Mouse (Mus musculus): ENCODE results near the gene Tyw3. TPM values are rescaled to one million over a fixed set of nuclear protein-coding genes. Genes with fewer than 3 reads are reported as not detected.

The Tyw3 gene
- total RNA-seq, 1 experiment, result 20.7 TPM

GRCm38 (mm10) chr3:154602141-154602540, 5.2 kb upstream of the Tyw3 start:
- Histone ChIP-seq H3K27ac (ENCODE audit: insufficient read depth, low read depth, low read length, poor library complexity, severe bottlenecking) (no peak overlapping the region), H3K4me1 (ENCODE audit: control insufficient read depth in 2 of 2, insufficient read depth in 2 of 2, low read length in 2 of 2, poor library complexity in 1 of 2) (no peaks in the 10 kb centered on the region), H3K36me3 (ENCODE audit: control insufficient read depth, insufficient read depth, low read length, poor library complexity, severe bottlenecking) (peaks cover 2% of the 10 kb centered on the region; the same call in 1 of the 2 replicates), H3K9ac (ENCODE audit: insufficient read depth, low read depth, low read length, poor library complexity, severe bottlenecking) (no peak overlapping the region), H3K4me3 (ENCODE audit: insufficient read depth in 1 of 2, low read depth in 1 of 2, low read length in 2 of 2, poor library complexity in 1 of 2, severe bottlenecking in 1 of 2) (no peak overlapping the region), H3K9me3 (ENCODE audit: control insufficient read depth, insufficient read depth, low read depth, low read length) (no peaks in the 10 kb centered on the region)
- no peak for TF ChIP-seq MAFK (IDR thresholded peaks at IDR 0.05; ENCODE audit: insufficient read depth, low read depth, low read length)
- TF ChIP-seq ZC3H11A (IDR thresholded peaks at IDR 0.05; ENCODE audit: borderline replicate concordance, low read depth, low read length), result no peak
- TF ChIP-seq CHD2 (IDR thresholded peaks at IDR 0.05; ENCODE audit: low read depth, low read length), result no peak
- no peak for TF ChIP-seq HCFC1 (IDR thresholded peaks at IDR 0.05; ENCODE audit: borderline replicate concordance, insufficient read depth, low read length)
- no peak for TF ChIP-seq ZNF384 (IDR thresholded peaks at IDR 0.05; ENCODE audit: low read depth, low read length)
- no peak for DNase-seq (ENCODE audit: low read depth, low spot score)
- in situ Hi-C loops (cut with MboI; ENCODE audit: low sequenced_read_pairs in 2 of 2, unreplicated experiment in 2 of 2), result no loop called here

DNA sequence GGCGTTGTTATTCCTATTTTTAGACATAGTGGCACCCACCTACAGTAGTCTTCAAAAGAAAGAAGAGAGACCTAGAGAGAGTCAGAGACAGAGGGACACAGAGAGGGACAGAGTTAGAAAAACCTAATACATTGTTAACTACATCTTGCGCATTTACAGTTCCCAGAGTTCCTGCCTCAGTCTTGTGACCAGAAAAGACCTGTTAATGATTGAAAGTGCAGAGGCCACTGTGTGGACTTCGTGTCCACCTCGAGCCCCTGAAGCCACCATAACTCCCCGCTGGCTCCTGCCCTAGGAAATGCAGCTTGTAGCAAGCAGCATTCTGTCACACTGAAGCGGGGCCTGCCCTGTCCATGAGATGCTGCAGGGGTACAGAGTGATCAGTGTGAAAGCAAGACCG, 657 bp upstream of the Tyw3 start:
- TF ChIP-seq ZC3H11A (IDR thresholded peaks at IDR 0.05; ENCODE audit: borderline replicate concordance, low read depth, low read length), result no peak
- H3K9ac ChIP-seq (ENCODE audit: insufficient read depth, low read depth, low read length, poor library complexity, severe bottlenecking), result peak overlapping the region; percentile 97; the same call in 1 of the 2 replicates
- in situ Hi-C loops (cut with MboI; ENCODE audit: low sequenced_read_pairs in 2 of 2, unreplicated experiment in 2 of 2), result no loop called here
- H3K4me3 ChIP-seq (ENCODE audit: insufficient read depth in 1 of 2, low read depth in 1 of 2, low read length in 2 of 2, poor library complexity in 1 of 2, severe bottlenecking in 1 of 2), result peak overlapping the region; percentile 94 to 99
- no peak overlapping the region for H3K27ac ChIP-seq (ENCODE audit: insufficient read depth, low read depth, low read length, poor library complexity, severe bottlenecking)
- no peak for DNase-seq (ENCODE audit: low read depth, low spot score)
- H3K9me3 ChIP-seq (ENCODE audit: control insufficient read depth, insufficient read depth, low read depth, low read length), result no peaks in the 10 kb centered on the region
- peaks cover 11% of the 10 kb centered on the region for H3K36me3 ChIP-seq (ENCODE audit: control insufficient read depth, insufficient read depth, low read length, poor library complexity, severe bottlenecking)
- H3K4me1 ChIP-seq (ENCODE audit: control insufficient read depth in 2 of 2, insufficient read depth in 2 of 2, low read length in 2 of 2, poor library complexity in 1 of 2), result no peaks in the 10 kb centered on the region

- Histone ChIP-seq H3K27ac (ENCODE audit: insufficient read depth, low read depth, low read length, poor library complexity, severe bottlenecking) (peak within 1 kb of the TSS; percentile 88), H3K4me3 (ENCODE audit: insufficient read depth in 1 of 2, low read depth in 1 of 2, low read length in 2 of 2, poor library complexity in 1 of 2, severe bottlenecking in 1 of 2) (peak within 1 kb of the TSS; percentile 94 to 99), H3K36me3 (ENCODE audit: control insufficient read depth, insufficient read depth, low read length, poor library complexity, severe bottlenecking) (peaks cover 16% of the 10 kb centered on the region), H3K9me3 (ENCODE audit: control insufficient read depth, insufficient read depth, low read depth, low read length) (no peaks in the 10 kb centered on the region), H3K9ac (ENCODE audit: insufficient read depth, low read depth, low read length, poor library complexity, severe bottlenecking) (peak within 1 kb of the TSS; percentile 97), H3K4me1 (ENCODE audit: control insufficient read depth in 2 of 2, insufficient read depth in 2 of 2, low read length in 2 of 2, poor library complexity in 1 of 2) (no peaks in the 10 kb centered on the region)
- in situ Hi-C loops (cut with MboI; ENCODE audit: low sequenced_read_pairs in 2 of 2, unreplicated experiment in 2 of 2), result no loop called here
- TF ChIP-seq ZC3H11A (IDR thresholded peaks at IDR 0.05; ENCODE audit: borderline replicate concordance, low read depth, low read length) (peak; percentile 26; the same call in 1 of the 2 replicates), HCFC1 (IDR thresholded peaks at IDR 0.05; ENCODE audit: borderline replicate concordance, insufficient read depth, low read length) (no peak)
- peak; percentile 91 for DNase-seq (ENCODE audit: low read depth, low spot score)
These were observed 393 bp downstream of the Tyw3 start, which contains the start of gene Cryz for GRCm38 (mm10) chr3:154596488-154596933. Gene Cryz (plus strand): TSS chr3:154596711.

DNA sequence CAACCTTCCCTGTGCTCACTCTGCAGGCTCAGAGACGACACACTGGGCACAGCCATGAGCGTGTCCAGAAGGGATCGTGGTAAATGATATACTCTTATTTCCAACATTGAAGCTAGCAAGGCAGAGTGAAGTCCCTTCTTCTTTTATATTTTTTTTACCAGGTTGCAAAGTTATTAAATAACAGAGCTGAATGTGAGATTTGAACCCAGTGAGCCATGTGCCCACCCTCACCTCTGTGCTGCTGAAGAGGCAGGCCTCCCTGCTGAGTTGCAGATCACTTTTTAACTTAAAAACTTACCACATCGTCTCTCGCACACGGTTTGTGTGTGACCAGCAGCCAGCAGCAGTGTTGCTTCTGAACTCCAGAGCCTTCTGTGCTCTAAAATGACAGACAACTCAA, 2.7 kb downstream of the Tyw3 start:
- in situ Hi-C loops (cut with MboI; ENCODE audit: low sequenced_read_pairs in 2 of 2, unreplicated experiment in 2 of 2), result no loop called here
- no peak for DNase-seq (ENCODE audit: low read depth, low spot score)
- Histone ChIP-seq H3K27ac (ENCODE audit: insufficient read depth, low read depth, low read length, poor library complexity, severe bottlenecking) (no peak overlapping the region), H3K9me3 (ENCODE audit: control insufficient read depth, insufficient read depth, low read depth, low read length) (no peaks in the 10 kb centered on the region), H3K4me1 (ENCODE audit: control insufficient read depth in 2 of 2, insufficient read depth in 2 of 2, low read length in 2 of 2, poor library complexity in 1 of 2) (no peaks in the 10 kb centered on the region), H3K36me3 (ENCODE audit: control insufficient read depth, insufficient read depth, low read length, poor library complexity, severe bottlenecking) (peaks cover 20% of the 10 kb centered on the region), H3K9ac (ENCODE audit: insufficient read depth, low read depth, low read length, poor library complexity, severe bottlenecking) (no peak overlapping the region), H3K4me3 (ENCODE audit: insufficient read depth in 1 of 2, low read depth in 1 of 2, low read length in 2 of 2, poor library complexity in 1 of 2, severe bottlenecking in 1 of 2) (no peak overlapping the region)
- no peak for TF ChIP-seq ZNF384 (IDR thresholded peaks at IDR 0.05; ENCODE audit: low read depth, low read length)
- TF ChIP-seq CHD2 (IDR thresholded peaks at IDR 0.05; ENCODE audit: low read depth, low read length), result no peak
- no peak for TF ChIP-seq MAFK (IDR thresholded peaks at IDR 0.05; ENCODE audit: insufficient read depth, low read depth, low read length)
- TF ChIP-seq ZC3H11A (IDR thresholded peaks at IDR 0.05; ENCODE audit: borderline replicate concordance, low read depth, low read length), result no peak
- TF ChIP-seq HCFC1 (IDR thresholded peaks at IDR 0.05; ENCODE audit: borderline replicate concordance, insufficient read depth, low read length), result no peak

- H3K36me3 ChIP-seq (ENCODE audit: control insufficient read depth, insufficient read depth, low read length, poor library complexity, severe bottlenecking), result peaks cover 20% of the 10 kb centered on the region
- H3K4me3 ChIP-seq (ENCODE audit: insufficient read depth in 1 of 2, low read depth in 1 of 2, low read length in 2 of 2, poor library complexity in 1 of 2, severe bottlenecking in 1 of 2), result no peak overlapping the region
- H3K9ac ChIP-seq (ENCODE audit: insufficient read depth, low read depth, low read length, poor library complexity, severe bottlenecking), result no peak overlapping the region
- H3K4me1 ChIP-seq (ENCODE audit: control insufficient read depth in 2 of 2, insufficient read depth in 2 of 2, low read length in 2 of 2, poor library complexity in 1 of 2), result no peaks in the 10 kb centered on the region
- TF ChIP-seq ZNF384 (IDR thresholded peaks at IDR 0.05; ENCODE audit: low read depth, low read length) (no peak), ZC3H11A (IDR thresholded peaks at IDR 0.05; ENCODE audit: borderline replicate concordance, low read depth, low read length) (no peak), CHD2 (IDR thresholded peaks at IDR 0.05; ENCODE audit: low read depth, low read length) (no peak), HCFC1 (IDR thresholded peaks at IDR 0.05; ENCODE audit: borderline replicate concordance, insufficient read depth, low read length) (no peak), MAFK (IDR thresholded peaks at IDR 0.05; ENCODE audit: insufficient read depth, low read depth, low read length) (no peak)
- H3K27ac ChIP-seq (ENCODE audit: insufficient read depth, low read depth, low read length, poor library complexity, severe bottlenecking), result no peak overlapping the region
- H3K9me3 ChIP-seq (ENCODE audit: control insufficient read depth, insufficient read depth, low read depth, low read length), result no peaks in the 10 kb centered on the region
- DNase-seq (ENCODE audit: low read depth, low spot score), result no peak
- in situ Hi-C loops (cut with MboI; ENCODE audit: low sequenced_read_pairs in 2 of 2, unreplicated experiment in 2 of 2), result no loop called here
These were observed 3.3 kb downstream of the Tyw3 start for GRCm38 (mm10) chr3:154593596-154593995.

Data from ES-E14 (cell line).